8 mouse cellular contexts compared by ENCODE assay signal in the genomic region with DNA sequence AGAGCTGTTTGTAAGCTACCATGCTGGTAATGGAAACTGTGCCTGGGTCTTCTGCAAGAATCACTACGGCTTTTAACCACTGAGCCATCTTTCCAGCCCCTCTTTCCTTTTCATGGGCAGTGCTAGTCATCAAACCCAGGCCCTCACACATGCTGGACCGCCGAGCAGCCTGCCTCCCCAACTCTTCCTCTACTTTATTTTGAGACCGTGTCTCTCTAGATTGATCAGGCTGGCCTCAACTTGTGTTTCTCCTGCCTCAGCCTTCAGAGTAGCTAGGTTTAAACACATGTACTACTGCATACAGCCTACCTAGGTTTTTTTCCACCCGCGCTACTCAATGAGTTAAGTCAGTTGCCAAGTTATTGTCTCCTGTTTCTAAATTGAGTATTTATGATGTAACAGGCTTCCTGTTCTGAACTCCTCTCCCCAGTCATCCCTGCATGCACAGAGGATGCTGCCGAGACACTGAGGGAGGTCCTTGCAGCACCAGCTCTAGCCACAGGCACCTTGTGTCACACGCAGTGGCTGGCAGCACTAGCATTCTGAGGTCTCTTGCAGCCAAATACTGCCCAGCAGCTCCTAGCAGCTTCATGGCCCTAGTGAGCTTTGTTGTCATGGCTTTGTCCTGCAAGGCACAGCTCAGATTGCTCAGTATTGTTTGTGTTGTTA.
"Had no signal": no experiment of that assay in that cellular context is flagged by ENCODE, and none has a peak within 500 bp of the region (broad histone marks: within the 10 kb centered on the region; RNA-seq: fewer than 3 reads in every experiment).

No protein-coding gene starts in this region.

- ATAC-seq: midbrain, embryonic 13.5 days had no signal

- DNase-seq: kidney, adult 11 months; kidney, adult 9 months; kidney, postnatal 4 days; left cerebral cortex, postnatal 4 days; lung, adult 2 months; lung, postnatal 14 days; thymus, postnatal 4 days had no signal
